Mouse (Mus musculus) G1E (cell line): ENCODE measurements at regions not wholly inside any gene's neighbourhood (a gene's known extent, or its start where the extent isn't known, plus 50 kb on each side); places are given as distances from the start of the nearest gene placed in this dataset.

Experiments
- ATAC-seq: 2 replicates; pipeline ENCODE4 v1.8.0; 2016; ENCODE audit warnings: mild to moderate bottlenecking; ENCODE audit not compliant: insufficient number of reproducible peaks, poor library complexity, low FRiP score, severe bottlenecking; ENCODE audit errors: extremely low read depth
- DNase-seq: peaks from one replicate; pipeline ENCODE4 v3.0.0; 2012; ENCODE audit warnings: low spot score
- H3K27me3 ChIP-seq: 2 replicates; pipeline ENCODE4 v1.6.1; 2012; ENCODE audit warnings: mild to moderate bottlenecking, low read length, inconsistent platforms; ENCODE audit not compliant: insufficient read depth
- H3K36me3 ChIP-seq: replicated peaks from 2 replicates; pipeline ENCODE3; 2012; ENCODE audit warnings: mild to moderate bottlenecking, inconsistent platforms
- H3K4me1 ChIP-seq: 2 replicates; pipeline ENCODE4 v1.6.1; 2012; ENCODE audit warnings: low read depth, low read length, inconsistent platforms, mixed read lengths; ENCODE audit not compliant: insufficient read depth
- H3K4me3 ChIP-seq: 2 replicates; pipeline ENCODE4 v1.5.1; 2012; ENCODE audit warnings: low read depth, mild to moderate bottlenecking, inconsistent platforms, low read length, moderate library complexity, mixed read lengths
- H3K9me3 ChIP-seq: replicated peaks from 2 replicates; pipeline ENCODE4 v1.6.1; 2012; ENCODE audit warnings: inconsistent platforms
- CTCF ChIP-seq: IDR thresholded peaks from 2 replicates; pipeline ENCODE4 v1.5.1; 2012; ENCODE audit warnings: low read depth, low read length, inconsistent platforms, mixed read lengths
- GATA1 ChIP-seq: IDR thresholded peaks from 2 replicates; pipeline ENCODE4 v1.6.1; 2012; ENCODE audit warnings: borderline replicate concordance, low read length, inconsistent platforms, mixed read lengths
- GATA2 ChIP-seq: IDR thresholded peaks from 2 replicates; pipeline ENCODE4 v1.6.1; 2012; ENCODE audit warnings: low read depth, low read length, inconsistent platforms, borderline replicate concordance
- POLR2AphosphoS5 ChIP-seq: IDR thresholded peaks from 2 replicates; pipeline ENCODE4 v1.6.1; 2012; ENCODE audit warnings: low read depth, low read length, inconsistent platforms; ENCODE audit not compliant: insufficient replicate concordance
- TAL1 ChIP-seq: conservative IDR thresholded peaks from 2 replicates; pipeline ENCODE4 v1.6.1; 2012; ENCODE audit warnings: low read depth, low read length, inconsistent platforms, mixed read lengths

DNA sequence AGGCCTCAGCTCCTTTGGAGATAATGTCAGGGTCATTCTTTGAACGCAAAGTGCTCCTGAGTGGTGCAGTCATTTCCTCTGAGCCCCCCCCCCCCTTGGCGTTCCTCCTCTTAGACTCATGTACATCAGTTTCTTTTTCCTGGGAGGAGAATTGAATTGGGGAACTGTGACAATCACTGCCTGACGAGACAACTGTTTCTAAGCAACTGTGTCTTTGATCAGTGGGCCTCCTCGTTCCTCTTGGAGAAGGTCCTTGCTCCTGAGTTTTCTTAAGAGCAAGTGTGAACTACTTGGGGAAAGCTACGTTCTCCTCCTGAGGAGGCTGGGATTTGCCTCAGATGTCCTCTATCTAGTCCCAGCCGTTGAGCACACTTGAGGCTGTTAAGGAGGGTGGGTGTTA is 287.5 kb downstream of the Maf start:
- no peak for ATAC-seq
- peaks cover 68% of the 10 kb centered on the region for H3K9me3 ChIP-seq
- H3K36me3 ChIP-seq = no peaks in the 10 kb centered on the region
- no peak overlapping the region for H3K4me3 ChIP-seq
- DNase-seq = no peak
- TF ChIP-seq POLR2AphosphoS5 = no peak
- no peaks in the 10 kb centered on the region for H3K27me3 ChIP-seq
- H3K4me1 ChIP-seq = no peaks in the 10 kb centered on the region

DNA sequence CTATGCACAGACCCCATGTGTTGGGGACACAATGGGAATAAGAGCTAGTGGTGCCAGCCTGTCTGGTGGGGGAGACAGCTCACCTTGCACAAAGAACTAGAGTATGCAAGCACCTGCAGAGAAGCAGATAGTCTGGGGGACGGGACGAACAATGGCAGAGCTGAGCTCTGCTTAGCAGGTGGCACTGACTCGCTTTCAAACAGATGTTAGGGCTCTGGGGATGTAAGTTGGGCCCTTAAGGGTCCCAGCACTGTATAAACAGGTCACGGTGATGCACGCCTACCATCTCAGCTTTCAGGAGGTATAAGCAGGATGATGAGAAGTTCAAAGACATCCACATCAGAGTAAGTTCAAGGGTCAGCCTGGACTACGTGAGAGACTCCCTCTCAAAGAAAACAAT is 289.5 kb downstream of the Maf start:
- Histone ChIP-seq H3K36me3 (no peaks in the 10 kb centered on the region), H3K27me3 (no peaks in the 10 kb centered on the region), H3K4me3 (no peak overlapping the region), H3K4me1 (no peaks in the 10 kb centered on the region), H3K9me3 (peaks cover 64% of the 10 kb centered on the region)
- DNase-seq = no peak
- TF ChIP-seq TAL1 (no peak), CTCF (no peak), GATA2 (no peak), GATA1 (no peak), POLR2AphosphoS5 (no peak)
- no peak for ATAC-seq

GRCm38 (mm10) chr8:115414061-115414473 is 293.5 kb downstream of the Maf start:
- no peaks in the 10 kb centered on the region for H3K36me3 ChIP-seq
- H3K27me3 ChIP-seq = no peaks in the 10 kb centered on the region
- H3K9me3 ChIP-seq = peaks cover 66% of the 10 kb centered on the region
- H3K4me3 ChIP-seq = no peak overlapping the region
- DNase-seq = no peak
- ATAC-seq = no peak
- no peak for TF ChIP-seq GATA1
- no peak for TF ChIP-seq TAL1
- no peak for TF ChIP-seq POLR2AphosphoS5
- no peak for TF ChIP-seq CTCF
- TF ChIP-seq GATA2 = no peak
- no peaks in the 10 kb centered on the region for H3K4me1 ChIP-seq

DNA sequence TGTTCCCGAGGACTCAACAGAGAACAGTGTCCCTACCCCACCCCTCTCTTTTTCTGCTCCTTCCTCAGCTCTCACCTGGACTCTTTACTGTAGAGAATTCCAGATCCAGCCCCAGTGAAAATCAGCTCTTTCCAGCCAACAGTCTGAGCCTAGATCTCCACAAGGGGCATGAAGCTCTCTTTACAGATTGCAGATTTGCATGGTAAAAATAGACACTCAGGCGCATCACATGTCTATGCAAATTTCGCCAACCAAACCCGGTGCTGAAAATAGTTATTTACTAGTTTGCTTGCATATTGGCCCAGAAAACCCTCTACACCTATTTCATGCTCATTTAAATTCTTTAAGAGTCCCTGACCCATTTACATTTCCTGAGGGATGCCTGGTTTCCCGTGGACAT is 295.8 kb downstream of the Maf start:
- Histone ChIP-seq H3K27me3 (no peaks in the 10 kb centered on the region), H3K4me3 (no peak overlapping the region), H3K4me1 (no peaks in the 10 kb centered on the region), H3K36me3 (no peaks in the 10 kb centered on the region), H3K9me3 (peaks cover 58% of the 10 kb centered on the region)
- ATAC-seq (no peak), DNase-seq (no peak)
- TF ChIP-seq GATA1 = no peak
- TF ChIP-seq POLR2AphosphoS5 = no peak
- TF ChIP-seq GATA2 = no peak
- TF ChIP-seq CTCF = no peak
- TF ChIP-seq TAL1 = no peak

GRCm38 (mm10) chr8:115411061-115411460 is 296.5 kb downstream of the Maf start:
- Histone ChIP-seq H3K36me3 (no peaks in the 10 kb centered on the region), H3K4me1 (no peaks in the 10 kb centered on the region), H3K4me3 (no peak overlapping the region), H3K9me3 (peaks cover 55% of the 10 kb centered on the region), H3K27me3 (no peaks in the 10 kb centered on the region)
- DNase-seq (no peak), ATAC-seq (no peak)
- TF ChIP-seq POLR2AphosphoS5 (no peak), GATA1 (no peak), TAL1 (no peak), GATA2 (no peak)

GRCm38 (mm10) chr8:115410191-115410590 is 297.4 kb downstream of the Maf start:
- Histone ChIP-seq H3K9me3 (peaks cover 55% of the 10 kb centered on the region), H3K36me3 (no peaks in the 10 kb centered on the region), H3K4me3 (no peak overlapping the region), H3K4me1 (no peaks in the 10 kb centered on the region), H3K27me3 (no peaks in the 10 kb centered on the region)
- no peak for ATAC-seq
- TF ChIP-seq POLR2AphosphoS5 (no peak), TAL1 (no peak), CTCF (no peak), GATA1 (no peak), GATA2 (no peak)
- no peak for DNase-seq

GRCm38 (mm10) chr8:115407535-115407934 is 300.1 kb downstream of the Maf start:
- no peak overlapping the region for H3K4me3 ChIP-seq
- H3K36me3 ChIP-seq = no peaks in the 10 kb centered on the region
- H3K4me1 ChIP-seq = no peaks in the 10 kb centered on the region
- H3K27me3 ChIP-seq = no peaks in the 10 kb centered on the region
- peaks cover 53% of the 10 kb centered on the region for H3K9me3 ChIP-seq
- ATAC-seq (no peak), DNase-seq (no peak)
- TF ChIP-seq TAL1 (no peak), GATA2 (no peak), CTCF (no peak), POLR2AphosphoS5 (no peak), GATA1 (no peak)
